Mouse (Mus musculus) brain, embryonic 14.5 days (tissue): ENCODE measurements around the gene Adgrf5.

Experiments used
- CTCF ChIP-seq: fragments of 200-500 bp; IDR thresholded peaks from 2 replicates; pipeline ENCODE4 v1.5.1; 2012; ENCODE audit warnings: inconsistent platforms, mild to moderate bottlenecking, moderate library complexity, borderline replicate concordance; ENCODE audit not compliant: insufficient read depth, insufficient read length; ENCODE audit errors: extremely low read depth
- POLR2A ChIP-seq: fragments of 200-500 bp; IDR thresholded peaks from 2 replicates; pipeline ENCODE4 v1.6.1; 2012; ENCODE audit warnings: mild to moderate bottlenecking, inconsistent platforms, borderline replicate concordance; ENCODE audit not compliant: poor library complexity, insufficient read depth, insufficient read length, severe bottlenecking; ENCODE audit errors: extremely low read depth

- no peak for TF ChIP-seq POLR2A
- TF ChIP-seq CTCF, result no peak
Measured at GRCm38 (mm10) chr17:43329216-43329615, 31.0 kb upstream of the Adgrf5 start.
